Mouse (Mus musculus) adrenal gland, postnatal 36 days (tissue): ENCODE data around the gene Tspyl3. TPM values are rescaled to one million over a fixed set of nuclear protein-coding genes. Genes with fewer than 3 reads are reported as not detected.
A peak's percentile ranks its signal among the peaks of the same experiment; 100 is the strongest.
"Not testable (repeated sequence)": the region's sequence is repeated elsewhere in the genome, so short reads cannot be mapped to it uniquely, and the experiment has no call there.

ENCODE experiments used
- DNase-seq, 2 experiments: peaks; one replicate each; pipeline ENCODE4 v3.0.0; 2021; ENCODE audit warnings: mixed read lengths in 1 of 2
- long read RNA-seq, 2 experiments: library from polyadenylated mRNA; stranded (forward); transcript quantifications; one replicate each; pipeline ENCODE4 v2.0.0; 2021; ENCODE audit warnings: borderline sequencing depth in 2 of 2
- total RNA-seq, 2 experiments: library from RNA; stranded (reverse); gene quantifications; 2 replicates each; pipeline ENCODE4 v1.2.3; 2021

The Tspyl3 gene
- total RNA-seq = 1 to 10 TPM; 2.6 to 2.8 TPM
- long read RNA-seq, experiment 1, partial matches to known transcripts = 0 of 4 reads
- long read RNA-seq, experiment 1, other reads (novel, unspliced or antisense) = 0 of 4 reads
- long read RNA-seq, experiment 2, partial matches to known transcripts = 0 of 2 reads
- long read RNA-seq, experiment 2, other reads (novel, unspliced or antisense) = 0 of 2 reads

DNA sequence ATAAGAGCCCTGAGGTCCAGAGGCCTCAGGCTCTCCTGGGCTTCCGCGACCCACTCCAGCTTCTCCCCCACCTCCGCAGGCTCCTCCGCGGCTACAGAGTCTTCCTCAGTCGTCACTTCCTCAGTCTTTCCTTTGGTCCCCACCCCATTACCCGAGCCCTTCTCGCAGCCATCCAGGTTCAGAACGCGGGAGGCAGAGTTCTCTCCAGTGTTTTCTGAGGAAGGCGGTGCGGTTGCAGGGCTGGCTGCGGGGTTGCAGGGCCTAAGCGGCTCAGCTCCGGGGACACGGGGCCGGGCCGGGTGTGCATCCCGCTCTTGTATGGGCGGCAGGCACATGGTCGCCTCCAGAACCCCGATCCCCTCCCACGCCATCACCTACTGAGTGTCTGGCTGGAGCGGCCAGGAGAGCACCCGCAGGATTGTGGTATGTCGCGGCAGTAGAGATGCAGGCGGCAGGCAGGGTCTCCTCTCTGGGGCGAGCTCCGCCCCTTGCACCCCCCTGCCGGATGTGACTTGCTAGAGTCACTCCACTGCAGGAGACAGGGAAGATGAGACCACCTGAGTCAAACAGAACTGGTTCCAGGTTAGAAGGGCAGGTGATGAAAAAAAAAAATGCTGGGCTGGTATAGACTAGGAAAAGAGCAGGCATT is at the start of gene Tspyl3:
Gene Tspyl3 (minus strand): TSS at position 496 of the 649 bp plus-strand sequence.
- peak; percentile 33 to 60 for DNase-seq

DNA sequence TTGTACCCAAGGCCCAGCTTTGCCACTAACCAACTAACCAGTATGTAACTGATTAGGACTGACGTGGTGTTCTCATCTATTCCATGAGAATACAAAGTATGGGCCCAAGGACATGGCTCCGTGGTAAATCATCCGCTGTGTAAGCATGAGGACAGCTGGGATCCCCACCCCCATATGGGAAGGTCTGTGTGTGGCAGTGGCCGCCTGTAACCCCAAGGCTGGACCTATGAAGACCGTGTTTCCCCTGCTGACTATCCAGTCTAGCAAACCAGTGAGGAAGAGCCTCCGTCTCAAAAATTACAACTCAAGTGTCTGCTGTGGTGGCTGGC is 49.6 kb upstream of the Tspyl3 start:
- DNase-seq = peak; percentile 68 to 73

DNA sequence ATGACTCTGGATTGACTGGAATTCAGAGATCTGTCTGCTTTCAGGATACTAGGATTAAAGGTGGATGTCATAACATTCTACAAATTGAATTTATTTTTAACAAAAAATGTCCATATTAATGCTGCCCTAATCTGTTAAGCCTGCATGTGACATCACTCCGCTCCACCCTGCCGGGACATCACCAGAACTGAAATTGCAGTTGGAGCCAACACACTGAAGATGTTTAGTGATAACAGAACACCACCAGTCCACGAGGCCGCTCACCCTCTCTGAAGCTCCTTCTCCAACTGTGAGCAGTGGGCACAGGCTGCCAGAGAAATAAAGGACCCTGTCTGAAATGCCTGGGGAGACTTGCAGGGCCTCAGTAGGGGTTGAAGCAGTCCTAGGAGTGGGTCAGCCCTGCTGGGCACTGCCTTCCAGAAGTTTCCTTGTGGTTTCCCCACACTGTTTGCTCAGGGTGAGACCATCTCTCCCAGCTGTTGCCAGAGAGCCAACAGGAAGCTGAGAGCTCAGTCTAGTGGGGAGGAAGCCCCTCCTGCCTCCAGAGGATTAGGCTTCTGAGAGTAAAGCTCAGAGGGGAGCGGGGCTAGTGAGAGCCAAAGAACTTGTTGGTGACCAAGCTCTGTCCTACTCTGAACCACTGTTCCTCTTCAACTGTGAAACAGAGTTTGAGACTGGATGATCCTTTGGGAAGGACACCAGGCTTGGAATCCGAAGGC is 49.1 kb upstream of the Tspyl3 start:
- DNase-seq = not testable (repeated sequence)

DNA sequence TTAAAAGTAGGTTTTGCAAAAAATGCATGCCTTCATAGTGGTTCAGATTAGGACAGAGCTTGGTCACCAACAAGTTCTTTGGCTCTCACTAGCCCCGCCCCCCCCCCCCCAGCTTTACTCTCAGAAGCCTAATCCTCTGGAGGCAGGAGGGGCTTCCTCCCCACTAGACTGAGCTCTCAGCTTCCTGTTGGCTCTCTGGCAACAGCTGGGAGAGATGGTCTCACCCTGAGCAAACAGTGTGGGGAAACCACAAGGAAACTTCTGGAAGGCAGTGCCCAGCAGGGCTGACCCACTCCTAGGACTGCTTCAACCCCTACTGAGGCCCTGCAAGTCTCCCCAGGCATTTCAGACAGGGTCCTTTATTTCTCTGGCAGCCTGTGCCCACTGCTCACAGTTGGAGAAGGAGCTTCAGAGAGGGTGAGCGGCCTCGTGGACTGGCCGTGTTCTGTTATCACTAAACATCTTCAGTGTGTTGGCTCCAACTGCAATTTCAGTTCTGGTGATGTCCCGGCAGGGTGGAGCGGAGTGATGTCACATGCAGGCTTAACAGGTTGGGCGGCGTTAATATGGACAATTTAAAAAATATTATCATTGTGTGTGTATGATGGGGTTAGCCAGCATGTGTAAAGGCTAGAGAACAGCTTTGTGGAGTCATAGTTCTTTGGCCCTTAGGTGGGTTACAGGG is 45.1 kb upstream of the Tspyl3 start:
- not testable (repeated sequence) for DNase-seq

DNA sequence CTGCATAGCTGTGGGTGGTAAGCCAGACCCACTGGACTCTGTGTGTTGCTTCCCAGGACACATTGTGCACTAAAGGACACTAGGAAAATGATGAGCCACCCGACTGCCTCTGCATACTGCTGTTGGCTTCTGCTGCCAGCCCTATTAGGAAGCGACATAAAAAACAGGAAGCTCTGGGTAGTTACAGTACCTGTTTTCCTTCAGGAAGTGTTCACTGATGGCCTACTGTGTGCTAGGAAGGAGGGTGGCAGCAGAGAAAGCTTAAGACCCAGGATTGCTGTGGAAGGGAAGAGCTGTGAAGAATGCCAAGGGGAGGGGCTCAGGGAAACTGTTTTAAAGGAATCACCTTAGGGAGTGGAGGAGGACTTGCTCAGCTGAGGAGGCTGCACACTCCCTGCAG is 42.1 kb upstream of the Tspyl3 start:
- DNase-seq = no peak

DNA sequence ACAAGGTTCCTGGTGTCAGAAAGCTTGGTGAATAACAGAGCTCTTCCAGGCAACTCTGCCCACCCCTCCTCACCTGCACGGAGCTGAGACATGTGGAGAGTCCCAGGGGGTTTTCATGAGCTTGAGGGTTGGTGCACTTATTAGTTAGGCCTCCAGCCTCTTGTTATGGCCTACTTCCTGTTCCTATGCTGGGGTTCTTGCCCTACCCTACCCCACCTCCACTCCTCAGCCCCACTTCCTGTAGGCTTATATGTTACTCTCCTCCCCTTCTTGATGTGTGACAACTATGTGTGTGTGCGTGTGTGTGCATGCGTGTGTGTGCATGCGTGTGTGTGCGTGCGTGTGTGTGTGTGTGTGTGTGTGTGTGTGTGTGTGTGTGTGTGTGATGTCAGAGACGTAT is 37.8 kb upstream of the Tspyl3 start:
- DNase-seq = no peak

DNA sequence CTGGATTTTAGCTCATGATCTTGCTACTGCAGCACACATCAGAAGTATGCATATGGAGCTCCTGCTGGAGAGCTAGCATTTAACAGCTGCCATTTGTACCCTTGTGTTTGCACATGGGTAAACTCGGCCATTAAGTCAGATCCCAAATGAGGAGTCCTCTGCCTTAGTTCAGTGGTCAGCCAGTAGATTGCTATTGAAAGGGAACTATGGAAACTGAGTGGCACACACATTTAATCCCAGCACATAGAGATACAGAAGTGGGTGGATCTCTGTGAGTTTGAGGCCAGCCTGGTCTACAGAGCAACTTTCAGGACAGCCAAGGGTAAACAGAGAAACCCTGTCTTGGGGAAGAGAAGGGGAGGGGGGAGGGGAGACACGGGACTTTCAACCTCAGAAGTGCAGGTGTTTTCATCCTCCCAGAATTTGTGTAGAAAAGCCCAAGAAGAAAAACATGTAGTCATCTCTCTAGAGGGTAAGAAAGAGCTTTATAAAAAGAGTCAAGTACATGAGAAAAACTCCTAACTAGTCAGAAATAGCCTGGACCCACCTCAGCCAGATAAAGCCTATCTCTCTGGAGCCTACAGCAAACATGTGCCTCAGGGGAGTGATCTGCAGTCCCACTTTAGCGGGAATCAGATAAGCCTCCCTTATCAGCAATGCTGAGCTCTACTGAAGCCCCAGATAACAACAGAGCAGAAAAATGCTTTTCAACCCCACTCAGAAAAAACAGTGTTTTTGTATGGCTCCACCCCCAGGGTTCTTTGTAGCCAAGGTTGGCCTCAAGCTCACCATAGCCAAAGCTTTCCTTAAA is 34.8 kb upstream of the Tspyl3 start:
- DNase-seq = no peak

DNA sequence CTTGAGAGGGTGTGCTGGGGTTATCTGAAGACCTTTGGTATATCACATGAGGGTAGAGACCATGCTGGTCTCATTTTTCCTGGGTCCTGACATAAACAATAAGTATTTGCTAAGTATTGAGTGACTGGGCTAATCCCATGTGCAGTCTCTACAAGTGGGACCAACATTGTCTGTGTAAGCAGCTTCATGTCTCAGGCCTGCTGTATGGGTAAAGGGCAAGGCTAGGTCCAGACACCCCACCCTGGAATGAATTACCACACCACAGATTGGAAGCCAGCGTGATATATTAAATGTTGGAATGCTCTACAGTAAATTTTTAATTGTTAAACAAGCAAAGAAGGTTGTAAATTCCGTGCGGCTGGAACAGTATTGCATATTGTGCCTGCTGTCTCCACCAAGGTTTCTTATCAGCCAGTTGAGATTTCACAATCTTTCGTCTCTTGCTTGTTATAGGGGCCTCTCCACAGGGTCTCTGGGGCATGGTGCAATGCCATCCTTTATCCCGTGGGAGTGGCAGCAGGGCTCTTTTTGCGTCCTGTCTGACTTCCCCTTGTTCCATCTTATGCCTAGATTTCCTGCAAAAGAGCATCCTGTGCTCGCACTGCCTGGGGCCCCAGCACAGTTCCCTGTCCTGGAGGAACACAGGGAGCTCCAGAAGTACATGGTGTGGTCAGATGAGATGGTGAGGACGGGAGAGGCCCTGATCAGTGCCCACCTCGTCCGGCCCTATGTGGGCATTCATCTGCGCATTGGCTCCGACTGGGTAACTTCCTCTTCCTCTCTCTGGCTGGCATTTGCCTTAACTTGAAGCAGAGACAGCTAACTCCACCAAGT is 34.0 kb upstream of the Tspyl3 start:
- no peak for DNase-seq

DNA sequence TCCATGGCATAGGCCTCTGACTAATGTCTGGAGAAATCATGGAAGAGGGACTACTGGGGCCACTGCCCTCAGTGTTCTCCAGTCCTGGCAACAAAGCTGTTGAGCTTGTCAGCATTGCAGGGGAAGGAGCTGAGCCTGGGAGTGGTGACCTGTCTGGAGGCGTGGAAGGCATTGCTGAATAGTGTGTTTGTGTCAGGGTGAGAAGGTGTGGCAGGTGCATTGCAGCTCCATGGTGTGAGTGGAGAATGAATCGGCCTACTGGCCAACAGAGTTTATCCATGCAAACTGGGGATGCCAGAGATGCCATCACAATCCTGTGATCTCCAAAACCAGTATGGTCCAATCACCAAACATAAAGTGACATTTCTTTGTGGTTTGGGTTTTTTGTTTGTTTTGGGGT is 31.4 kb upstream of the Tspyl3 start:
- DNase-seq = no peak

DNA sequence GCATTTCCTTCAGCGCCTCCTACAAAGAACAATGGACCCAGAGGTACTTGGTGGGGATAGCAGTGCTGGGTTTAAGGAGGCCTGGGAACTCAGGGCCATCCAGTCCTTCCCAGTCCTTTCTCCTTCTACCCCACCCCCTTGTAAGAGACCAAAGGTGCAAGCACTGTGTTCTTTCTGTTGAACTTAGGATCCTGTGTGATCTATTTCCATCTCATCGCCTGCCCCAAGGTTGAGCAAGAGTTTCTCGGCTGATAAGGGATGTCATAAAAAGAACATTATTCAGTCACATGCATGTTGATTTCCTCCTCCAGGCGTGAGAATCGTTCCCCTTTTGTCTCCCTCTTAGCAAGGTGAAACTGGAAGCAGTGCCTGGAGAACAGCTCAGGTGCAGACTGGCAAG is 24.5 kb upstream of the Tspyl3 start:
- DNase-seq = no peak

DNA sequence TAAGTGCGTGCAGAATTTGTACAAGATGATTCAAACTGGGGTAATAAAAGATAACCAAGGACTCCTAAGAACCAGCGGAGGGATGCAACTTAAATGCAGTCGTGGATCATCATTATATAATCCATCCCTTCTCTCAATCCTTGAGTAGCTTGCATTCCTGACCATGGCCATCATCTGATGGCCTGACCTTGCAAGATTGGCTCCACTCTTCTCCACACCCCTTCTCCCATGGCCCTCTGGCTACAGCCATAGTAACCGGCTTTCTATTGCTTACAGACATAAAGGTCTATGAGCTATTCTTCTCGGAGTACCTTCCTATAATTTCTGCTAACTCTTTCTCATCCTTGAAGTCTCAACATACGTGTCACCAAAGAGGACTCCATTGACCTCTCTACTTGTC is 16.9 kb upstream of the Tspyl3 start:
- peak; percentile 42 to 44 for DNase-seq

DNA sequence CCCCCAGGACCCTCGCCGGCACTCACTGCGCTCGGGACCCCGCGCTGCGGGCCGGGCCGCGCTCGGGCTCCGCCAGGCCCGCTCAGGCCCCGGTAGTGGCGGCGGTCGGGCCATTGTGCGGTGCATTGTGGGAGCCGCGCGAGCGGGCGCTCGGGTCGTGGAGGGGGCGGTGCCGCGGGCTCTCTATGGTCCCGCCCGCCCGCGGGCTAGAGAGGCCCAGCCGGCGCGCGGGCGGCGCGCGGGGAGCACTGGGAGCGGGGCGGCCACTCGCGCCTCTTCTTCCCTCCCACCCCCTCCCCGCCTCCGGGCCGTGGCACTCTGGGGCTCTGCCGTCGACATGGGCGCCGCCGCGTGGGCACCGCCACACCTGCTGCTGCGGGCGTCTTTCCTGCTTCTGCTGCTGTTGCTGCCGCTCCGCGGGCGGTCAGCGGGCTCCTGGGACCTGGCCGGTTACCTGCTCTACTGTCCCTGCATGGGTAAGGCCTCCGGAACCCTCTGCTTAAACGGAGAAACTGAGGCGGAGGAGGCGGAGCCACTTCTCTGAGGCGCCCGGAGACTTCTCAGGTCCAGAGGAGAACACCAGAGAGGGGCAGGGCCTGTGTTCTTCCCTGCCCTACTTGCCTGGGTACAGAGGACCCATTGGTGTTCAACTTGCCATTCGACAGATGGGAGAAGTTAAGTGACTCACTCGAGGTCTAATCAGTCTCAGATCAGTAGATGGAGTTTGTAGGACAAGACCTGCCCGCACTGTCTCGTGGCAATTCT is 16.2 kb upstream of the Tspyl3 start, which contains the start of the genes Plagl2 and Pofut1:
Gene Plagl2 (minus strand): TSS at position 177 of the 765 bp plus-strand sequence.
Gene Pofut1 (plus strand): TSS at position 284 of the 765 bp plus-strand sequence.
- DNase-seq = peak; percentile 95 to 96

DNA sequence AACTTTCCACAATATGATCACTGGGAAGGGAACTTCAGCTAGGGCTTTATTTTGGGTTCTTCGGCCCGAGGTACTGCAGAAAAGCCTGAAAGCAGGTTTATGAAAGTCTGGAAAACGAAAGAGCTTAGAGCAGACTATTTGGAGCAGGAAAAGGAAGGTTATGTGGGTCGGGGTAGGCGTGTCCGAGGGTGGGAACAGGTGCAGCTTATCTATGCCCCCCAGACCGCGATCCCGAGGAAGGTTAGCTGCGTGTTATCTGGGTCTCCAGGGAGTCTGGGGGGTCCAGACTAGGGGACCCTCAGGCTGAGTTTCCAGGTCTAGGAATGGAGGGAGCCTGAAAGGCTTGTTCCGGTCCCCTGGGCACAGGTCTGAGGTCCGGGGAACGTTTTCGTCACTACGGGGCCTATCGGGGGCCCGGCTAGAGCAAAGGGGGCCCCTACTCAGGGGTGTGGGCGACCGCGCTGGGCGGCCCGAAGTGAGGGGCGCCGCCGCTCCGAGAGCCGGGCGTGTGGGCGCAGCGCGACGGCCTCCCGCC is 15.5 kb upstream of the Tspyl3 start:
- peak; percentile 21 to 50 for DNase-seq

DNA sequence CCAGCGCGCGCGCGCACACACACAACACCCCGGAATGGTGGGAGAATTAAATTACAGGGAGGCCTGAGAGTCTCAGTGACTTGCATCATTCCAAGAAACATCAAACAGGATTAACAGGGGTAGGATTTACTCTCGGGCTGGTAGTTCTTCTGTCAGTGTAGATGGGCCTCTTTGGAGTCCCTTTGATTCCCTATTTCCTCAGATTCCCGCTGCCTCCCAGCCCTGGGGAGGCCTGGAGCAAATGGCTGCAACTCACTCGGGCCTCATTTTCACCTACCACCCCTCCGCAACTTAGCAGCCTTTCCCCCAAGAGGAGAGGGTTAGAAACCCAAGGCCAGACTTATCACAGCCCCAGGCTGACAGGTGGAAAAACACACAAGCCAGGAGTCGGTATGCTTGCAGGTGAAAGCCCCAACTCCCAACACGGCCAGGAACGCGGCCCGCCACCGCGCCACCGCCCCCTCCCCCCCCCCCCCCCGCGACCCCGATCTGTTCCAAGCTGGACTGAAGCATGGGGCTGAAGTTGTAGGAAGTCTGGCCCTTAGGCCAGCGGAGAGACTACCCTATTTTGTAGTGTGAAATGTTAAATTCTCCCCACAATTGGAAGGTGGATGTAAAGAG is 14.7 kb upstream of the Tspyl3 start:
- DNase-seq = peak; percentile 40 to 62

DNA sequence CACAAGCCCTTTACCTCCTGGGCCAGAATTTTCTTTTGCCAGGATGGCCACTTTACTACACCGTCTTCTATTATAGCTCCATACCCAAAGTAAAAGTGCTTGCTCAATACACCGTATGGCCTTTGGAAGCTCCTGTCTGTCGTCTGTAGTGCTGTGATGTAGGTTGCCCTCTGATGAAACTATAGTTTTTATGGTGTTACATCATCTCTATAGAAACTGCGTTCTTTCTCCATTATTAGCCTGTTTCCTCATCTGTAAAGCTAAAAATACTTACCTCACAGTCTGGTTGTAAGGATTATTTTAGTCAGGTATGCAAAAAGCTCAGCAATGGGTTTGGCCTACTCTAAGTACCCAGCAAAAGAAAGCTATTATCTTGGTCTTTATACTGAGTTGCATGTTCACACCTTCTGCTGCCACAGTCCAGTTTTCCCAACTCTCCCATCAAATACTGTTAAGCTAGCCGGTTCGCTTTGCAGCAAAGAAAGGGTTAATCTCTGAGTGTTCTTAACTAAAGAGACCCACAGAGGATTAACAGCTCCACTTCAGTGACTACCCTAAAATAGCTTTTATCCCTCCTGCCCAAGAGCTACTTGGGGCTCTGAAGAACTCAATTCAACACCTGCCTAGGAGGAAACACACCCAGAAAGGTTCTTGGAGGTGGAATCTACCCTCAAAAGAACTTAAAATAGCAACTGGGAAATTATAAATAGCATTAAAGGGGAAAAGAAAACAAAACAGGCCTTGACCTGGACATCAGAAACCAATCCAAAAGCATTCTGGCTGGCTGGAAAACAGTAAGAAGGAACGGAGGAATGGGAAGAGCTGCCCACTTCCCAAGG is 14.0 kb upstream of the Tspyl3 start:
- DNase-seq = no peak

DNA sequence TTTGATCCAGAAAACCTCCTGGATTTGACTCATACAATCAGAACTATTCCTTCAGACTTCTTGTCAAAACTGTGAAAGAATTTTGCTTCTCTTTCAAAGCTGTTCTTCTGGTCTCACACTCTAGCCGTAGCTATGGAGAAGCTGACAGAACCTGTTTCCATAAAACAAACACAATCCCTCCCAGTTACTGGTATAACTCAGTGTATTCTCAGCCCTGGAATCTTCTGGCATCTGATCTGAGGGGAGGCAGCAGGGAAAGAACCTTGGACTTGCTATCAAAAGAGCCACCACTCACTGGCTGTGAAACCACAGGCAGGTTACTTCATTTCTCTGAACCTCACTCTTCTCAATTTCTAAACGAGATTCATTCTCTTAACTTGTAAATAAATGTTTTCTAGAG is 13.2 kb upstream of the Tspyl3 start:
- peak; percentile 40 to 44 for DNase-seq

DNA sequence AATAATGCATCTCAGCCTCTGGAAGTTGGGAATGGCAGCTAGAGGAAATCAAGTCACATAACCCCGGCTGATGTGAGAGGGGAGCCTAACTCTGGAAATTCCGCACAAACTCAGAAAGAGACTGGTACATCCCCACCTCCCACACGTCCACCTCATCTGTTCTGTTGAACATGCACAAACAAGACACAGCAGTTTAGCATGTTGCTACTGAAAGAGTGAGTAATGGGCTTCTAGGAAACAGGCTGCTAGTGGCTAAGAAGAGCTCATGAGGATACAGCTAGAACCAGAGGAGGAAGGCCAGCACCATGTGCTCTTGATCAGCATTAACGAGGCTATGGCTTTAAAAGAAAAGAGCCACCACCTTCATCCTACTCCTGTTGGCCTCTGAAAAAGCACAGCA is 12.7 kb upstream of the Tspyl3 start:
- no peak for DNase-seq

DNA sequence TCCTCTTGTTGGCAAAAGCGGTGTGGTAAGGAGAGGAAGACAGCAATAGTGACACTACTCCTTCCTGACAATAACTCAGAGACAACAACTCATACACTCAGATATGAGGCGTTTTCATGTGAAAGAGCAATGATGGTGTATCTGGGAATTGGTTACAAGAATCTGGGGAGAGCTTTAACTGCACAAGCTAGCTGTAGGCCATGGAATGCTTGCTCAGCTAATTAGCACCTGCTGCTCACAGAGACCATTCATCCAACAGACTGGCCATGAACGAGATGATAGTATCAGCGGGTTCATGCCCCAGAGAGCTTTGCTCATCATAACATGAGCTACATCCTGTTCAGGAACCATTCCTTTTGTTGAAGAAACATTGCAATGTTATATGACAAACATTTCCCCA is 12.0 kb upstream of the Tspyl3 start:
- no peak for DNase-seq

DNA sequence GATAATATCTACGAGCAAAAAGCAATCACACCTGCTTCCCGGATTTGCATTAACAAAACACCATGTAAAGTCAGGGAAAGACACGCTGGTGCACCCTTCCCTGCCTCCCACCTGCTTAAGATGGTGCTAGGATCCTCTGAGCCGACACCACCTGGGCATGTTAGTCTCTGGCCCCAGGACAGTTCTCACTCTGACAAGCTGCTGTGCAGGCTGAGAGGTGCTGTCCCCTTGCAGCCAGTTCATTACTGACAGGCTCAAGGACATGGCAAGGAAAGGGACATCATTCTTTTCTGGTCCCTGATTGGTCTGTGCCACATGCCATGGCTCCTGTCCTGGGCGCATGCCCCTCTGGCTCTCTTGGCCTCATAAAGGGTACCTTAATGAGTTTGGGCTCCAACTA is 3.3 kb upstream of the Tspyl3 start:
- no peak for DNase-seq
